Mouse (Mus musculus): ENCODE results near the gene Edc4. TPM values are rescaled to one million over a fixed set of nuclear protein-coding genes. Genes with fewer than 3 reads are reported as not detected.

Edc4 gene
- polyA plus RNA-seq, 1 experiment: 31.3 TPM

GRCm38 (mm10) chr8:105860143-105860981 lies 20.3 kb upstream of the Edc4 start, which contains the start of gene Nutf2:
Nutf2 (plus strand) TSS chr8:105860580.
- H3K79me2 ChIP-seq (ENCODE audit: control insufficient read depth, insufficient read depth): peaks cover 90% of the 10 kb centered on the region
- H3ac ChIP-seq (ENCODE audit: control insufficient read depth, insufficient read length, low read depth): peak within 1 kb of the TSS; percentile 87
- peak within 1 kb of the TSS; percentile 95 for H3K4me3 ChIP-seq (ENCODE audit: insufficient read depth, poor library complexity, severe bottlenecking)
- H3K79me3 ChIP-seq (ENCODE audit: low read depth): peaks cover 70% of the 10 kb centered on the region
- H3K27me3 ChIP-seq (ENCODE audit: control insufficient read depth, insufficient read depth, insufficient read length): no peaks in the 10 kb centered on the region
- peak; percentile 67 for TF ChIP-seq MAX (IDR thresholded peaks at IDR 0.05)
- TF ChIP-seq CTCF (IDR thresholded peaks at IDR 0.05; ENCODE audit: control insufficient read depth, insufficient read depth, insufficient read length): no peak
- peaks cover 35% of the 10 kb centered on the region for H3K36me3 ChIP-seq (ENCODE audit: control insufficient read depth, insufficient read depth)

- TF ChIP-seq MYOG (IDR thresholded peaks at IDR 0.05; ENCODE audit: control insufficient read depth, extremely low read depth, insufficient read length): no peak
- TF ChIP-seq MAX (IDR thresholded peaks at IDR 0.05): no peak
- no peak for TF ChIP-seq MYOD1 (IDR thresholded peaks at IDR 0.05; ENCODE audit: control insufficient read depth, insufficient read length, low read depth)
- TF ChIP-seq CTCF (IDR thresholded peaks at IDR 0.05; ENCODE audit: control insufficient read depth, insufficient read depth, insufficient read length): no peak
- no peak for TF ChIP-seq CEBPB (IDR thresholded peaks at IDR 0.05; ENCODE audit: low read depth)
- TF ChIP-seq USF1 (IDR thresholded peaks at IDR 0.05; ENCODE audit: low read depth): no peak
- TF ChIP-seq FOSL1 (IDR thresholded peaks at IDR 0.05; ENCODE audit: insufficient read depth, low read length, poor library complexity, severe bottlenecking): no peak
- Histone ChIP-seq H3ac (ENCODE audit: control insufficient read depth, insufficient read length, low read depth) (peak overlapping the region; percentile 87), H3K79me3 (ENCODE audit: low read depth) (peaks cover 72% of the 10 kb centered on the region), H3K4me3 (ENCODE audit: insufficient read depth, poor library complexity, severe bottlenecking) (peak overlapping the region; percentile 95), H3K27me3 (ENCODE audit: control insufficient read depth, insufficient read depth, insufficient read length) (no peaks in the 10 kb centered on the region), H3K36me3 (ENCODE audit: control insufficient read depth, insufficient read depth) (peaks cover 51% of the 10 kb centered on the region), H3K79me2 (ENCODE audit: control insufficient read depth, insufficient read depth) (peaks cover 90% of the 10 kb centered on the region)
Measured at GRCm38 (mm10) chr8:105861951-105862350, 18.7 kb upstream of the Edc4 start.

- Histone ChIP-seq H3K79me3 (ENCODE audit: low read depth) (peaks cover 96% of the 10 kb centered on the region), H3K4me3 (ENCODE audit: insufficient read depth, poor library complexity, severe bottlenecking) (no peak overlapping the region), H3K27me3 (ENCODE audit: control insufficient read depth, insufficient read depth, insufficient read length) (no peaks in the 10 kb centered on the region), H3ac (ENCODE audit: control insufficient read depth, insufficient read length, low read depth) (no peak overlapping the region), H3K36me3 (ENCODE audit: control insufficient read depth, insufficient read depth) (peaks cover 83% of the 10 kb centered on the region), H3K79me2 (ENCODE audit: control insufficient read depth, insufficient read depth) (peaks cover 100% of the 10 kb centered on the region)
- TF ChIP-seq CTCF (IDR thresholded peaks at IDR 0.05; ENCODE audit: control insufficient read depth, insufficient read depth, insufficient read length): no peak
- no peak for TF ChIP-seq FOSL1 (IDR thresholded peaks at IDR 0.05; ENCODE audit: insufficient read depth, low read length, poor library complexity, severe bottlenecking)
- TF ChIP-seq MYOD1 (IDR thresholded peaks at IDR 0.05; ENCODE audit: control insufficient read depth, insufficient read length, low read depth): no peak
- no peak for TF ChIP-seq MAX (IDR thresholded peaks at IDR 0.05)
- no peak for TF ChIP-seq MYOG (IDR thresholded peaks at IDR 0.05; ENCODE audit: control insufficient read depth, extremely low read depth, insufficient read length)
- TF ChIP-seq CEBPB (IDR thresholded peaks at IDR 0.05; ENCODE audit: low read depth): no peak
- no peak for TF ChIP-seq USF1 (IDR thresholded peaks at IDR 0.05; ENCODE audit: low read depth)
Measured at GRCm38 (mm10) chr8:105866364-105867029, 14.2 kb upstream of the Edc4 start.

GRCm38 (mm10) chr8:105874301-105874700 lies 6.4 kb upstream of the Edc4 start:
- Histone ChIP-seq H3ac (ENCODE audit: control insufficient read depth, insufficient read length, low read depth) (no peak overlapping the region), H3K79me2 (ENCODE audit: control insufficient read depth, insufficient read depth) (peaks cover 65% of the 10 kb centered on the region), H3K36me3 (ENCODE audit: control insufficient read depth, insufficient read depth) (peaks cover 79% of the 10 kb centered on the region), H3K27me3 (ENCODE audit: control insufficient read depth, insufficient read depth, insufficient read length) (no peaks in the 10 kb centered on the region), H3K79me3 (ENCODE audit: low read depth) (peaks cover 53% of the 10 kb centered on the region), H3K4me3 (ENCODE audit: insufficient read depth, poor library complexity, severe bottlenecking) (no peak overlapping the region)
- no peak for TF ChIP-seq MAX (IDR thresholded peaks at IDR 0.05)
- no peak for TF ChIP-seq CTCF (IDR thresholded peaks at IDR 0.05; ENCODE audit: control insufficient read depth, insufficient read depth, insufficient read length)
- TF ChIP-seq MYOD1 (IDR thresholded peaks at IDR 0.05; ENCODE audit: control insufficient read depth, insufficient read length, low read depth): no peak
- no peak for TF ChIP-seq CEBPB (IDR thresholded peaks at IDR 0.05; ENCODE audit: low read depth)
- no peak for TF ChIP-seq MYOG (IDR thresholded peaks at IDR 0.05; ENCODE audit: control insufficient read depth, extremely low read depth, insufficient read length)
- TF ChIP-seq FOSL1 (IDR thresholded peaks at IDR 0.05; ENCODE audit: insufficient read depth, low read length, poor library complexity, severe bottlenecking): no peak
- no peak for TF ChIP-seq USF1 (IDR thresholded peaks at IDR 0.05; ENCODE audit: low read depth)

GRCm38 (mm10) chr8:105889756-105890465 lies 9.2 kb downstream of the Edc4 start:
- TF ChIP-seq USF1 (IDR thresholded peaks at IDR 0.05; ENCODE audit: low read depth) (no peak), MAX (IDR thresholded peaks at IDR 0.05) (no peak), CEBPB (IDR thresholded peaks at IDR 0.05; ENCODE audit: low read depth) (no peak), CTCF (IDR thresholded peaks at IDR 0.05; ENCODE audit: control insufficient read depth, insufficient read depth, insufficient read length) (no peak)
- Histone ChIP-seq H3K79me3 (ENCODE audit: low read depth) (no peaks in the 10 kb centered on the region), H3K36me3 (ENCODE audit: control insufficient read depth, insufficient read depth) (peaks cover 79% of the 10 kb centered on the region), H3K79me2 (ENCODE audit: control insufficient read depth, insufficient read depth) (no peaks in the 10 kb centered on the region), H3K4me3 (ENCODE audit: insufficient read depth, poor library complexity, severe bottlenecking) (no peak overlapping the region), H3ac (ENCODE audit: control insufficient read depth, insufficient read length, low read depth) (no peak overlapping the region), H3K27me3 (ENCODE audit: control insufficient read depth, insufficient read depth, insufficient read length) (no peaks in the 10 kb centered on the region)
